Mouse (Mus musculus): ENCODE data around the gene Ogfod3. TPM values are rescaled to one million over a fixed set of nuclear protein-coding genes. Genes with fewer than 3 reads are reported as not detected.

Gene Ogfod3
- polyA plus RNA-seq (2014; fragmentation: Nextera tagmentation; extraction: Ambion mirVana) = 17.8 and 19.8 TPM in 2 replicates

- Histone ChIP-seq H3K4me1 (ENCODE audit: control insufficient read depth, insufficient read depth, low read length) (no peaks in the 10 kb centered on the region), H3K36me3 (ENCODE audit: control insufficient read depth, insufficient read depth, low read length) (no peaks in the 10 kb centered on the region), H3K27ac (ENCODE audit: low read depth, low read length) (peak within 1 kb of the TSS; percentile 78; the same call in 1 of the 2 replicates), H3K4me2 (ENCODE audit: low read depth) (peak within 1 kb of the TSS; percentile 60), H3K9me3 (ENCODE audit: control insufficient read depth, low read length) (no peaks in the 10 kb centered on the region), H3K4me3 (ENCODE audit: low read depth, low read length) (peak within 1 kb of the TSS; percentile 71), H3K27me3 (ENCODE audit: control insufficient read depth, insufficient read depth, low read length) (no peaks in the 10 kb centered on the region), H3K9ac (ENCODE audit: low read length) (peak within 1 kb of the TSS; percentile 67)
- DNase-seq (ENCODE audit: low spot score) = peak; percentile 96
- peak; percentile 98 for ATAC-seq (ENCODE audit: insufficient read depth, low FRiP score, low TSS enrichment)
- WGBS = under 1% methylated on average over 70 of the region's 70 CpGs
Observed at GRCm38 (mm10) chr11:121204161-121205006, at the start of gene Ogfod3, which contains the start of gene Hexdc. Gene Ogfod3 (minus strand): TSS chr11:121204711. Gene Hexdc (plus strand): TSS chr11:121204433.

DNA sequence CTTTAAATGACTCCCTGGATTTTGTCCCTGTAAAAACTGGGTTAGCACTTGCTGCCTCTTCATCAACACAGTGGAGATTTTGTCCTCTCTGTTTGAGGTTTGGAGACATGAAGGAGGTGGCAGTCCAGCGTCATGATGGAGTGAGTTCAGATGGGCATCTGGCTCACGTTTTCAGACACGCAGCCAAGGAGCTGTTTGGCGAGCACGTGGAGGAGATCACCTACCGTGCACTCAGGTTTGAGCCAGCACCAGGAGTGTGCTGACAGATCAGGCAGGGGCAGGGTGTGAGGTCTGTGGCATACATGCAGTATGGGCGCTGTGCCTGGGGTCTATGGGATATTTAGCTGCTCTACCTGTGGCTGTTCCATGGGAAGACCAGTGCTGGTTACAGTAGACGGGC is 45.7 kb upstream of the Ogfod3 start:
- H3K4me2 ChIP-seq (ENCODE audit: low read depth) = no peak overlapping the region
- no peak for ATAC-seq (ENCODE audit: insufficient read depth, low FRiP score, low TSS enrichment)
- WGBS = 96% methylated on average over 8 of the region's 8 CpGs

DNA sequence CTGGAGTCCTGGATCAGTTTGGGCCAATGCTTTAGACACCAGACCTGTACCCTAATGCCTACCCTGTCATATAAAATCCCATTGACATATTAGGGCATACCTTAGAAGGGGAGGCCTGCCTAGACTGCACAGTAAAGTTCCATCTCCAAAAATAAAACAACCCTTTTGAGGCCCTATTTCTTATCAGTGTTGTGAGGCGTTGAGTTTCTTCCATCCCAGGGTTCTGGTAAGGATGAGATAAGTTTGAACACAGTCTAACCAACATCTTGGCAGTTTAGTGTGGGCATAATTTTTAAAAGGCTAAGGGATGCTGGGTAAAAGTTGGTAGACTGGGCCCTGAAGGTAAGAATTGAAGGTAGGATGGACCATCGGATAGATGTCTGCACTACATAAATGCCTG is 35.2 kb upstream of the Ogfod3 start:
- Histone ChIP-seq H3K4me1 (ENCODE audit: control insufficient read depth, insufficient read depth, low read length) (peaks cover 16% of the 10 kb centered on the region), H3K4me2 (ENCODE audit: low read depth) (no peak overlapping the region), H3K27ac (ENCODE audit: low read depth, low read length) (no peak overlapping the region), H3K9me3 (ENCODE audit: control insufficient read depth, low read length) (no peaks in the 10 kb centered on the region), H3K36me3 (ENCODE audit: control insufficient read depth, insufficient read depth, low read length) (peaks cover 2% of the 10 kb centered on the region), H3K27me3 (ENCODE audit: control insufficient read depth, insufficient read depth, low read length) (no peaks in the 10 kb centered on the region), H3K9ac (ENCODE audit: low read length) (no peak overlapping the region), H3K4me3 (ENCODE audit: low read depth, low read length) (no peak overlapping the region)
- no peak for ATAC-seq (ENCODE audit: insufficient read depth, low FRiP score, low TSS enrichment)
- WGBS = 95% methylated on average over 2 of the region's 2 CpGs
- DNase-seq (ENCODE audit: low spot score) = no peak

More for the DNA sequence above, 45.7 kb upstream of the Ogfod3 start:
- H3K4me3 ChIP-seq (ENCODE audit: low read depth, low read length) = no peak overlapping the region
- no peak for DNase-seq (ENCODE audit: low spot score)
- H3K9me3 ChIP-seq (ENCODE audit: control insufficient read depth, low read length) = no peaks in the 10 kb centered on the region
- no peak overlapping the region for H3K9ac ChIP-seq (ENCODE audit: low read length)
- peaks cover 48% of the 10 kb centered on the region for H3K36me3 ChIP-seq (ENCODE audit: control insufficient read depth, insufficient read depth, low read length)
- H3K4me1 ChIP-seq (ENCODE audit: control insufficient read depth, insufficient read depth, low read length) = no peaks in the 10 kb centered on the region
- no peak overlapping the region for H3K27ac ChIP-seq (ENCODE audit: low read depth, low read length)
- no peaks in the 10 kb centered on the region for H3K27me3 ChIP-seq (ENCODE audit: control insufficient read depth, insufficient read depth, low read length)

GRCm38 (mm10) chr11:121237345-121238128 is 33.0 kb upstream of the Ogfod3 start:
- no peak; the same call in 1 of the 2 replicates for ATAC-seq (ENCODE audit: insufficient read depth, low FRiP score, low TSS enrichment)
- peak overlapping the region; percentile 76 for H3K4me3 ChIP-seq (ENCODE audit: low read depth, low read length)
- peak overlapping the region; percentile 83 for H3K9ac ChIP-seq (ENCODE audit: low read length)
- 6% methylated on average over 28 of the region's 28 CpGs for WGBS
- no peak for DNase-seq (ENCODE audit: low spot score)
- peaks cover 2% of the 10 kb centered on the region for H3K36me3 ChIP-seq (ENCODE audit: control insufficient read depth, insufficient read depth, low read length)
- H3K4me2 ChIP-seq (ENCODE audit: low read depth) = peak overlapping the region; percentile 61
- peak overlapping the region; percentile 91 for H3K27ac ChIP-seq (ENCODE audit: low read depth, low read length)
- no peaks in the 10 kb centered on the region for H3K27me3 ChIP-seq (ENCODE audit: control insufficient read depth, insufficient read depth, low read length)
- H3K4me1 ChIP-seq (ENCODE audit: control insufficient read depth, insufficient read depth, low read length) = peaks cover 16% of the 10 kb centered on the region
- H3K9me3 ChIP-seq (ENCODE audit: control insufficient read depth, low read length) = no peaks in the 10 kb centered on the region

- DNase-seq (ENCODE audit: low spot score) = peak; percentile 99
- WGBS = under 1% methylated on average over 50 of the region's 50 CpGs
- peak within 1 kb of the TSS; percentile 83 for H3K9ac ChIP-seq (ENCODE audit: low read length)
- H3K4me3 ChIP-seq (ENCODE audit: low read depth, low read length) = peak within 1 kb of the TSS; percentile 76
- ATAC-seq (ENCODE audit: insufficient read depth, low FRiP score, low TSS enrichment) = peak; percentile 100
- peaks cover 2% of the 10 kb centered on the region for H3K36me3 ChIP-seq (ENCODE audit: control insufficient read depth, insufficient read depth, low read length)
- H3K27ac ChIP-seq (ENCODE audit: low read depth, low read length) = peak within 1 kb of the TSS; percentile 97
- H3K9me3 ChIP-seq (ENCODE audit: control insufficient read depth, low read length) = no peaks in the 10 kb centered on the region
- peak within 1 kb of the TSS; percentile 61 for H3K4me2 ChIP-seq (ENCODE audit: low read depth)
- no peaks in the 10 kb centered on the region for H3K27me3 ChIP-seq (ENCODE audit: control insufficient read depth, insufficient read depth, low read length)
- peaks cover 16% of the 10 kb centered on the region for H3K4me1 ChIP-seq (ENCODE audit: control insufficient read depth, insufficient read depth, low read length)
Observed at GRCm38 (mm10) chr11:121236564-121237344, 32.2 kb upstream of the Ogfod3 start, which contains the start of gene Narf. Gene Narf (plus strand): TSS chr11:121237253.

- H3K4me1 ChIP-seq (ENCODE audit: control insufficient read depth, insufficient read depth, low read length) = peaks cover 16% of the 10 kb centered on the region
- 26% methylated on average over 9 of the region's 9 CpGs for WGBS
- peak; percentile 53 for DNase-seq (ENCODE audit: low spot score)
- no peaks in the 10 kb centered on the region for H3K27me3 ChIP-seq (ENCODE audit: control insufficient read depth, insufficient read depth, low read length)
- ATAC-seq (ENCODE audit: insufficient read depth, low FRiP score, low TSS enrichment) = no peak
- peak overlapping the region; percentile 76; the same call in 1 of the 2 replicates for H3K4me3 ChIP-seq (ENCODE audit: low read depth, low read length)
- no peaks in the 10 kb centered on the region for H3K9me3 ChIP-seq (ENCODE audit: control insufficient read depth, low read length)
- peaks cover 2% of the 10 kb centered on the region for H3K36me3 ChIP-seq (ENCODE audit: control insufficient read depth, insufficient read depth, low read length)
- H3K9ac ChIP-seq (ENCODE audit: low read length) = no peak overlapping the region
- H3K27ac ChIP-seq (ENCODE audit: low read depth, low read length) = peak overlapping the region; percentile 97
- H3K4me2 ChIP-seq (ENCODE audit: low read depth) = peak overlapping the region; percentile 29; the same call in 1 of the 2 replicates
Observed at GRCm38 (mm10) chr11:121235475-121236238, 31.1 kb upstream of the Ogfod3 start.

- 29% methylated on average over 4 of the region's 4 CpGs for WGBS
- H3K27ac ChIP-seq (ENCODE audit: low read depth, low read length) = no peak overlapping the region
Observed at GRCm38 (mm10) chr11:121232706-121233105, 28.2 kb upstream of the Ogfod3 start.

More at GRCm38 (mm10) chr11:121232706-121233105, 28.2 kb upstream of the Ogfod3 start:
- Histone ChIP-seq H3K4me1 (ENCODE audit: control insufficient read depth, insufficient read depth, low read length) (peaks cover 16% of the 10 kb centered on the region), H3K9me3 (ENCODE audit: control insufficient read depth, low read length) (no peaks in the 10 kb centered on the region), H3K9ac (ENCODE audit: low read length) (no peak overlapping the region), H3K4me3 (ENCODE audit: low read depth, low read length) (no peak overlapping the region), H3K4me2 (ENCODE audit: low read depth) (no peak overlapping the region), H3K36me3 (ENCODE audit: control insufficient read depth, insufficient read depth, low read length) (no peaks in the 10 kb centered on the region), H3K27me3 (ENCODE audit: control insufficient read depth, insufficient read depth, low read length) (no peaks in the 10 kb centered on the region)
- no peak for ATAC-seq (ENCODE audit: insufficient read depth, low FRiP score, low TSS enrichment)
- DNase-seq (ENCODE audit: low spot score) = no peak

All from neural tube, embryonic 11.5 days (tissue).